Comparison of ENCODE assay signal across 16 mouse cellular contexts in genomic region chr13:91166286-91166685, GRCm38 (mm10). TPM values are rescaled to one million over a fixed set of nuclear protein-coding genes. Genes with fewer than 3 reads are reported as not detected.
A peak's percentile ranks its signal among the peaks of the same experiment; 100 is the strongest.
DNase-seq lines count a peak whose midpoint lies in the region; ATAC-seq and TF ChIP-seq lines count a peak whose summit lies in the region.
"Had no signal": no experiment of that assay in that cellular context is flagged by ENCODE, and none has a peak within 500 bp of the region (broad histone marks: within the 10 kb centered on the region; RNA-seq: fewer than 3 reads in every experiment).

No protein-coding gene starts in this region.

- H3K27ac ChIP-seq in liver, embryonic 13.5 days: no peak overlapping the region
- no peak overlapping the region for H3K27ac ChIP-seq in liver, embryonic 11.5 days (ENCODE audit: low read depth, low read length)
- H3K27ac ChIP-seq in ES-Bruce4 (ENCODE audit: insufficient read depth, low read length): no peak overlapping the region
- H3K27ac ChIP-seq: hindbrain, embryonic 13.5 days; layer of hippocampus, adult 2 months; midbrain, embryonic 10.5 days had no signal

- TF ChIP-seq EP300 in ES-Bruce4 (IDR thresholded peaks at IDR 0.05; ENCODE audit: insufficient read depth, low read depth, low read length): no peak

- H3K9ac ChIP-seq in liver, embryonic 13.5 days: no peak overlapping the region
- H3K9ac ChIP-seq in liver, embryonic 11.5 days (ENCODE audit: low read depth, low read length): no peak overlapping the region
- H3K9ac ChIP-seq in ES-Bruce4 (ENCODE audit: low read depth, poor library complexity, severe bottlenecking): no peak overlapping the region
- H3K9ac ChIP-seq: hindbrain, embryonic 13.5 days had no signal

- TF ChIP-seq CTCF in ES-Bruce4 (IDR thresholded peaks at IDR 0.05; ENCODE audit: low read depth, low read length): no peak

- WGBS in liver, embryonic 13.5 days (ENCODE audit: insufficient replicate concordance): 22% methylated on average over 7 of the region's 7 CpGs
- WGBS in liver, embryonic 11.5 days: 42% methylated on average over 7 of the region's 7 CpGs

- no peak for TF ChIP-seq POLR2A in ES-Bruce4 (IDR thresholded peaks at IDR 0.05; ENCODE audit: insufficient read depth, low read length)

- 0 out of 2 replicates have a peak, but pooled peaks have one; percentile 45 for ATAC-seq in liver, embryonic 13.5 days (ENCODE audit: low read depth)
- ATAC-seq in liver, embryonic 11.5 days (replicated peaks; ENCODE audit: low FRiP score): no peak
- ATAC-seq in granulocyte monocyte progenitor cell, adult 5-6 weeks (replicated peaks; ENCODE audit: poor library complexity, severe bottlenecking): 0 out of 2 replicates have a peak, but pooled peaks have one; percentile 16

- H3K27me3 ChIP-seq in liver, embryonic 13.5 days: no peaks in the 10 kb centered on the region
- no peaks in the 10 kb centered on the region for H3K27me3 ChIP-seq in liver, embryonic 11.5 days (replicated peaks; ENCODE audit: control insufficient read depth, insufficient read depth, low read length)
- no peaks in the 10 kb centered on the region for H3K27me3 ChIP-seq in ES-Bruce4 (ENCODE audit: control insufficient read depth, insufficient read depth, low read length, poor library complexity, severe bottlenecking)
- H3K27me3 ChIP-seq: hindbrain, embryonic 13.5 days had no signal

- peak; percentile 60 for DNase-seq in adrenal gland, adult 2 months
- DNase-seq in adrenal gland, postnatal 4 days (ENCODE audit: low spot score in 2 of 2): no peak
- no peak for DNase-seq in liver, embryonic 13.5 days
- DNase-seq in liver, embryonic 11.5 days (ENCODE audit: low spot score): no peak
- no peak for DNase-seq in layer of hippocampus, adult 9-11 months
- no peak for DNase-seq in left cerebral cortex, postnatal 4 days
- DNase-seq: cerebellum, adult 8-10 months; embryo, embryonic 11 days; gastrocnemius, postnatal 36 days; kidney, adult 18-20 months; thymus, adult 2 months had no signal

- H3K4me3 ChIP-seq in liver, embryonic 13.5 days (replicated peaks): no peak overlapping the region
- no peak overlapping the region for H3K4me3 ChIP-seq in liver, embryonic 11.5 days (ENCODE audit: low read depth, low read length)
- H3K4me3 ChIP-seq in ES-Bruce4 (ENCODE audit: low read depth, low read length): peak overlapping the region; percentile 29; the same call in 1 of the 2 replicates
- H3K4me3 ChIP-seq: hindbrain, embryonic 13.5 days; layer of hippocampus, adult 2 months; midbrain, embryonic 10.5 days had no signal

- intact Hi-C loops in left cerebral cortex, postnatal 4 days (cut with DNase I): no loop called here

- H3K9me3 ChIP-seq in liver, embryonic 13.5 days (replicated peaks): no peaks in the 10 kb centered on the region
- no peaks in the 10 kb centered on the region for H3K9me3 ChIP-seq in liver, embryonic 11.5 days (ENCODE audit: control insufficient read depth, low read length)
- H3K9me3 ChIP-seq in ES-Bruce4 (replicated peaks; ENCODE audit: control insufficient read depth, insufficient read depth, low read length, poor library complexity, severe bottlenecking): no peaks in the 10 kb centered on the region
- H3K9me3 ChIP-seq: hindbrain, embryonic 13.5 days; midbrain, embryonic 10.5 days had no signal

- H3K4me2 ChIP-seq in liver, embryonic 13.5 days: no peak overlapping the region
- H3K4me2 ChIP-seq in liver, embryonic 11.5 days: no peak overlapping the region
- H3K4me2 ChIP-seq: hindbrain, embryonic 13.5 days had no signal

- peaks cover 42% of the 10 kb centered on the region for H3K4me1 ChIP-seq in liver, embryonic 13.5 days (replicated peaks)
- peaks cover 16% of the 10 kb centered on the region for H3K4me1 ChIP-seq in liver, embryonic 11.5 days (replicated peaks; ENCODE audit: control insufficient read depth, insufficient read depth, low read length)
- no peaks in the 10 kb centered on the region for H3K4me1 ChIP-seq in ES-Bruce4 (ENCODE audit: control insufficient read depth, insufficient read depth, low read length)

- H3K36me3 ChIP-seq in liver, embryonic 13.5 days: no peaks in the 10 kb centered on the region
- no peaks in the 10 kb centered on the region for H3K36me3 ChIP-seq in liver, embryonic 11.5 days (ENCODE audit: control insufficient read depth, insufficient read depth, low read length)
- no peaks in the 10 kb centered on the region for H3K36me3 ChIP-seq in ES-Bruce4 (ENCODE audit: control insufficient read depth, insufficient read depth, low read length, poor library complexity, severe bottlenecking)
- H3K36me3 ChIP-seq: hindbrain, embryonic 13.5 days; midbrain, embryonic 10.5 days had no signal

RNA-seq across cellular contexts. Expression of gene Atg10, which starts 57.5 kb away (rescaled TPM):
- 10 to 100 TPM; 17.7 to 20.2 TPM for total RNA-seq in adrenal gland, adult 2 months (2021)
- 0.37 and 0.52 TPM in 2 replicates for polyA plus RNA-seq in adrenal gland, adult 2 months (2012; rRNA removed)
- total RNA-seq in adrenal gland, postnatal 4 days (2021): 10 to 100 TPM; 22.4 to 23.4 TPM
- 4.1 and 4.3 TPM in 2 replicates for polyA plus RNA-seq in liver, embryonic 13.5 days (2015; fragmentation: Nextera tagmentation; extraction: Ambion mirVana)
- 7.9 and 8.2 TPM in 2 replicates for polyA plus RNA-seq in liver, embryonic 11.5 days (2014; fragmentation: Nextera tagmentation; extraction: Ambion mirVana)
- 2.1 and 3.1 TPM in 2 replicates for polyA plus RNA-seq in ES-Bruce4 (2011; ENCODE audit: insufficient read depth, insufficient read length, low read depth, missing spikeins)
- total RNA-seq in granulocyte monocyte progenitor cell, adult 5-6 weeks (2014; fragmentation: Nextera tagmentation): 10.7 and 16.9 TPM in 2 replicates
- 15.7 and 18.9 TPM in 2 replicates for total RNA-seq in granulocyte monocyte progenitor cell, adult 5-6 weeks (2017)
- 1 to 10 TPM; 6.8 to 9.3 TPM for total RNA-seq in left cerebral cortex, postnatal 4 days (2021)
